Mouse (Mus musculus) midbrain, embryonic 11.5 days (tissue): ENCODE results near the gene Ank3. TPM values are rescaled to one million over a fixed set of nuclear protein-coding genes. Genes with fewer than 3 reads are reported as not detected.
A peak's percentile ranks its signal among the peaks of the same experiment; 100 is the strongest.

Experiments used
- ATAC-seq: fragments of 200-750 bp; cut with Nextera tagmentation; 2 replicates; pipeline ENCODE4 v1.8.0; 2017; ENCODE audit warnings: moderate TSS enrichment, moderate library complexity; ENCODE audit not compliant: low FRiP score
- DNase-seq: peaks from one replicate; pipeline ENCODE4 v3.0.0; 2015; ENCODE audit warnings: low spot score; ENCODE audit errors: missing footprints
- H3K27ac ChIP-seq: fragments of 300-500 bp; sonication (generic); 2 replicates; pipeline ENCODE4 v1.5.1; 2014; ENCODE audit warnings: low read depth, low read length
- H3K27me3 ChIP-seq: fragments of 300-500 bp; sonication (generic); 2 replicates; pipeline ENCODE4 v1.6.1; 2014; ENCODE audit warnings: mild to moderate bottlenecking, low read length, moderate library complexity, mixed read lengths; ENCODE audit not compliant: control insufficient read depth, insufficient read depth
- H3K36me3 ChIP-seq: fragments of 300-500 bp; sonication (generic); 2 replicates; pipeline ENCODE4 v1.6.1; 2014; ENCODE audit warnings: mild to moderate bottlenecking, low read length, moderate library complexity, mixed read lengths; ENCODE audit not compliant: control insufficient read depth, insufficient read depth
- H3K4me1 ChIP-seq: fragments of 300-500 bp; sonication (generic); 2 replicates; pipeline ENCODE4 v1.6.1; 2014; ENCODE audit warnings: low read length; ENCODE audit not compliant: control insufficient read depth, insufficient read depth
- H3K4me2 ChIP-seq: fragments of 300-500 bp; sonication (generic); 2 replicates; pipeline ENCODE4 v1.6.1; 2014; ENCODE audit warnings: mild to moderate bottlenecking, moderate library complexity
- H3K4me3 ChIP-seq: fragments of 300-500 bp; sonication (generic); 2 replicates; pipeline ENCODE4 v1.5.1; 2014; ENCODE audit warnings: low read depth, low read length
- H3K9ac ChIP-seq: fragments of 300-500 bp; sonication (generic); 2 replicates; pipeline ENCODE4 v1.6.1; 2014; ENCODE audit warnings: low read length
- H3K9me3 ChIP-seq: fragments of 300-500 bp; sonication (generic); 2 replicates; pipeline ENCODE4 v1.6.1; 2016; ENCODE audit warnings: low read length; ENCODE audit not compliant: control insufficient read depth
- WGBS: fragments of 180-500 bp; shearing (Covaris S2); extraction: QIAGEN DNeasy Blood & Tissue Kit; methylation state at CpG from one replicate; pipeline ENCODE4 v1.1.7; 2014; 5-methylcytosine and 5-hydroxymethylcytosine counted together
- polyA plus RNA-seq: library from polyadenylated mRNA; unstranded; fragments of >200 nt; fragmentation: Nextera tagmentation; extraction: Ambion mirVana; gene quantifications from 2 replicates; pipeline ENCODE4 v1.2.1, GENCODE M21; 2014

Ank3 gene
- polyA plus RNA-seq, 1 experiment from 2014 or later = 58.8 TPM

DNA sequence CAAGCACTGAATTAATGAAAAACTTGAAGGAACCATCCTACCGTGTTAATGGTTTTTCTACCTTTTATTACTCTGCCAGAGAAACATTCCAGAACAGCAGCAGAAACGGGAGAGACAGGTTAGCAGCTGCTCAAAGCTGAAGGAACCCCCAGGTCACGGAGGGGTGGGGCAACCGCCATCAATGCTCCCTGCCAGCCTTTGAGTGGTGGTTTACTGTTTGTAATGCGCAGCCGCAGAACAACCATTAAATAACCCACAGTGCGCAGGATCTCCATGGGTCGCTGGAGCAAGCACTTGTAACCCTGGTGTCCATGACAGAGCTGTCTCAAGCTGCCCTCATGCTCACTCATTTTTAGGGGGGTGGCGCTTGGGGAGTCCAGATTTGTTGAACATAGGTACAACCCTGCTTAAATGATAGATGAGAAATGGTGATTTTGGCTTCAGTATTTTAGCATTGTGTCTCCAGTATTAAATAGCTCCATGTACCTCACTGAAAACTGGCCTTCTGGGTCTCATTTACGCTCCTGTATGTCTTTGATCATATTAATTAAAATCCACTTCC, 133.7 kb downstream of the Ank3 start:
- Histone ChIP-seq H3K27ac (no peak overlapping the region), H3K9ac (no peak overlapping the region), H3K4me1 (no peaks in the 10 kb centered on the region), H3K36me3 (no peaks in the 10 kb centered on the region), H3K27me3 (no peaks in the 10 kb centered on the region), H3K4me3 (no peak overlapping the region), H3K4me2 (no peak overlapping the region), H3K9me3 (no peaks in the 10 kb centered on the region)
- ATAC-seq (no peak), DNase-seq (peak; percentile 85)
- WGBS = 76% methylated on average over 10 of the region's 10 CpGs

DNA sequence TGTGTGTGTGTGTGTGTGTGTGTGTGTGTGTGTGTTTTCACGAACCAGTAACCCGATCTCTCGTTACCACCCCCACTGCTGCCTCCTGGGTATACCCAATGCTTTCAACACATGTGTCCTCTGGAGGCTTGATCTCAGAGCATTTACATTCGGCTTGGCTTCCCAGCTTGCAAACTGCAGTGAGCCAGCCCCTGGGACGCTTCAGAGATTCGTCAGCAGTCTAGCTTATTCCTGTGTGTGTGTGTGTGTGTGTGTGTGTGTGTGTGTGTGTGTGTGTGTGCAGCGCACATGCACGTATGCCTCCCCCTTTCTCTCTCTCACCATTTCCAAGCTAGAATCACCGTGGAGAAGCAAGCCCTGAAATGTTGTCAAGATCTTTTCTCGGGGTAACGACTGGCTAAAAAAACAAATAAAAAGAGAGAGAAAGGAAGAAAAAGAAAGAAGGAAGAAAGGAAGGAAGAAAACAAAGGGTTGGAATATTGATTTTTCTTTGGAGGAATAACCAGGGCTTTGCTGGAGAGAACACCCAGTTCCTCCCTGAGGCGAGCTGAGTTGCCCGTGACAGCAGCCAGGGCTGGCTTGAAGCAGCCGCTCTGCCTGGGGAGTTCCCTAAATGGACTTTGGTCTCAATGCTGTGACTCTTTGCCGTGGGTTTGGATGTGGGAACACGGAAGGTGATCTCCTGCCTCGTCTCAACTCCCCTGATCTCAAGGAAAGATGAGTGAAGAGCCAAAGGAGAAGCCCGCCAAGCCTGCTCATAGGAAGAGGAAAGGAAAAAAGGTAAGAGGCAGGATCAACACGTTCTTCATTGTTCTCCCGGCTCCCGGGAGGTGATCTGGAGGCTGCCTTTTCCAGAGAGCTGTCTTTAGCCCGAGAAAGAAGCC, 135.2 kb downstream of the Ank3 start:
- DNase-seq (peak; percentile 95), ATAC-seq (peak; percentile 77)
- no peaks in the 10 kb centered on the region for H3K27me3 ChIP-seq
- peak overlapping the region; percentile 60 for H3K27ac ChIP-seq
- H3K4me2 ChIP-seq = peak overlapping the region; percentile 45
- H3K9me3 ChIP-seq = no peaks in the 10 kb centered on the region
- 7% methylated on average over 22 of the region's 22 CpGs for WGBS
- H3K4me3 ChIP-seq = peak overlapping the region; percentile 40
- H3K4me1 ChIP-seq = no peaks in the 10 kb centered on the region
- H3K9ac ChIP-seq = peak overlapping the region; percentile 66
- H3K36me3 ChIP-seq = no peaks in the 10 kb centered on the region

DNA sequence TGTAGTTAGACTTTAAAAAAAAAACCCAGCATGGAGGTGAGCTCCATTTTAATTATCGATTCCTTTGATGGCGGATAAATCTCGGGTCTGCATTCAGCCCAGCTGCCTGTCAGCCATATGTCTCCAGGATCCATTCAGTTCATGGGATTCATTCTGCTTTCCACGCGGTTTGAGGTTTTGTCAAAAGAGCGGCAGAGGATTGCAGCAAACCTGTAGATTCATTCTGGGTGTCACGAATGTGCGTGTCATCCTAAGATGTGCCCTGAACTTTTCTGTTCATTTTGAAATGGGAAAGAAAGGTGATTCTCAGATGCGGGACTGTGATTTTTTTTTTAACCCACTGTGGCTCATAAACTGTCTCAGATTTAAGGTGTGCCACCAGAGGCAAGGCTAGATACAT, 136.1 kb downstream of the Ank3 start:
- Histone ChIP-seq H3K27me3 (no peaks in the 10 kb centered on the region), H3K4me1 (no peaks in the 10 kb centered on the region), H3K9me3 (no peaks in the 10 kb centered on the region), H3K9ac (peak overlapping the region; percentile 29; the same call in 1 of the 2 replicates), H3K36me3 (no peaks in the 10 kb centered on the region), H3K27ac (peak overlapping the region; percentile 40; the same call in 1 of the 2 replicates), H3K4me3 (peak overlapping the region; percentile 40), H3K4me2 (peak overlapping the region; percentile 4; the same call in 1 of the 2 replicates)
- DNase-seq (no peak), ATAC-seq (no peak)
- 49% methylated on average over 9 of the region's 9 CpGs for WGBS

DNA sequence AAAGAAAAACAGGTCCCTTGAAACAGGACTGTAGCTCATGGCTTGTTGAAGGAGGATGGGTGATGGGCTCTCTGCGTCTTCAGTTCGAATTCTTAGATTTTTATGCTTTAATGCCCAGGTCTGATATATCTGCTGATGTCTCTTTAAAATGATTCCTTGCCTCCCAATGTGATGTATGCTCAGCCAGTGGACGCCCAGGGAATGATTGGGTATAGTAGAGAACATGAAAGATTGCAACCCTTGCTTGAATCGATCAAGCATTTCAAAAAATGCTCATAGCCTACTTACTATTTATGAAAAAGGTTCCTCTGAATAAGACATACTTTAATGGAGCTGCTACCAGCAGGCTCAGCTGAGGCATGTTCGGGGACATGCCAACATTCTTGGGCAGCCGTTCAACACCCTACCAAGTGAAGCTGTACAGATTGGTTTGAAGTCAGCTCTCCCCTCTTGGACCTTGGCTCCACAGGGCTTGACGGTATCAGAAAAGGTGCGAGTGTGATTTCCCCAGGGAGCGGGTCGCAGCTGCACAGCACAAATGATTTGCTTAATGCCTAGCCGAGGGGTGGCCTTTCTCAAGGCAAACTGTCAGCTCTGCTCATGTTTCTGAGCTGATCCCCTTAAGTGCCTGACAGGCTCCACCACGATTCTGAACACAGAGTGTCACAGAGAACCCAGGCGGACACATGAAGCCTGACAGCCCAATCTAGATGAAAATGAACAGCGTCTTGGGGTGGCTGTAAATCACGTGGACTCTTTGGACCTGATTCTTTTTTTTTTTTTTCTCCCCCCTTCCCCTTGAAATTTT, 136.8 kb downstream of the Ank3 start:
- Histone ChIP-seq H3K27ac (peak overlapping the region; percentile 52), H3K36me3 (no peaks in the 10 kb centered on the region), H3K4me3 (peak overlapping the region; percentile 40), H3K9ac (peak overlapping the region; percentile 29; the same call in 1 of the 2 replicates), H3K9me3 (no peaks in the 10 kb centered on the region), H3K4me1 (no peaks in the 10 kb centered on the region), H3K4me2 (peak overlapping the region; percentile 36; the same call in 1 of the 2 replicates), H3K27me3 (no peaks in the 10 kb centered on the region)
- DNase-seq (peak; percentile 93), ATAC-seq (peak; percentile 82)
- WGBS = 43% methylated on average over 15 of the region's 15 CpGs

DNA sequence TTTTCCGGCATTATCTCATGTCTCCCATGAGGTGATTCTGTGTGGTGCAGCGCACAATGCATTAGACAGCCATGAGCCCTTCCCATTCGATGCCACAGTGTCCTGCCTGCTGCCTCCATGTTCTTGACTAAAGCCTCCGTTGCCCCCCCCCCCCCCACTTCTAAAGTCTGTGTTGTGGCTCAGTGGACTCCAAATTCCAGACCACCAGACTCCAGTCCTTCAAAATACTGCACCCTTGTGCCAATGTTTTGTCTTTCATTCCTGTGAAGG, 137.3 kb downstream of the Ank3 start:
- no peaks in the 10 kb centered on the region for H3K36me3 ChIP-seq
- H3K4me3 ChIP-seq = peak overlapping the region; percentile 40
- DNase-seq = no peak
- peak overlapping the region; percentile 36 for H3K4me2 ChIP-seq
- no peak overlapping the region for H3K9ac ChIP-seq
- peak overlapping the region; percentile 28; the same call in 1 of the 2 replicates for H3K27ac ChIP-seq
- 59% methylated on average over 4 of the region's 4 CpGs for WGBS
- H3K27me3 ChIP-seq = no peaks in the 10 kb centered on the region
- H3K4me1 ChIP-seq = no peaks in the 10 kb centered on the region
- no peaks in the 10 kb centered on the region for H3K9me3 ChIP-seq
- ATAC-seq = peak; percentile 65

DNA sequence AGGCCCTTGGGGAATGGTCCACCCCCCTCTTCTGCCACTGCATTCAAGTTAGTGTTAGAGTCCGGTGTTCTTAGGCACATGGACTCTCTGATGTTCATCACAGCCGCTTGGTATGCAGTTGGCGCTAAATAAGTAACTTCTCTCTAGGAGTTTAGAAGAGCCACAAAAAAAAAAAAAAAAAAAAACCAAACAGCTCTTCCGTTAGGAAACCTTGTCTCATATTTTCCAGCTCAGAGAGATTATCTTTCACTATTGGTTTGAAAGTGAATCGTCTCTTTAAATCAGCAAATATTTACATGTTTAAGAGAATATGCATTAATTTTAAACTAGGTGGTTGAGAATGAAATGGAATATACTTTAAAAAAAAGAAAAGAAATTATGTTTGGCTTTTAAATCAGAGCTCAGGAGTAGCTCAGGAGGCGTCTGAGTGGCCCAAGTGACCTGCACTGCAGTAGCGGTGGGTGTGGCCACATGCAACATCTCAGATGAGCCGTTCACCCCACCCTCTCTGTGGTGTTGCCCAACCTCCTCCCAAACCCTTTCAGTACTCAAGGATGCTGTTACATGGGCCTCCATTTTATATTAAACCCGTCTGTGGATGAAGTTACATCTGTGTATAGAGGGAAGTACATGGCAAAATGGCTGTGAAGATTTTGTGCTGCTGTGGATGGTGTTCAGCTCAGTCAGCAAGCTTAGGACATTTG, 138.0 kb downstream of the Ank3 start:
- no peaks in the 10 kb centered on the region for H3K27me3 ChIP-seq
- ATAC-seq (no peak), DNase-seq (no peak)
- H3K27ac ChIP-seq = no peak overlapping the region; the same call in 1 of the 2 replicates
- no peaks in the 10 kb centered on the region for H3K36me3 ChIP-seq
- no peaks in the 10 kb centered on the region for H3K9me3 ChIP-seq
- peak overlapping the region; percentile 40 for H3K4me3 ChIP-seq
- no peak overlapping the region for H3K9ac ChIP-seq
- 74% methylated on average over 9 of the region's 9 CpGs for WGBS
- H3K4me1 ChIP-seq = no peaks in the 10 kb centered on the region
- H3K4me2 ChIP-seq = peak overlapping the region; percentile 36

DNA sequence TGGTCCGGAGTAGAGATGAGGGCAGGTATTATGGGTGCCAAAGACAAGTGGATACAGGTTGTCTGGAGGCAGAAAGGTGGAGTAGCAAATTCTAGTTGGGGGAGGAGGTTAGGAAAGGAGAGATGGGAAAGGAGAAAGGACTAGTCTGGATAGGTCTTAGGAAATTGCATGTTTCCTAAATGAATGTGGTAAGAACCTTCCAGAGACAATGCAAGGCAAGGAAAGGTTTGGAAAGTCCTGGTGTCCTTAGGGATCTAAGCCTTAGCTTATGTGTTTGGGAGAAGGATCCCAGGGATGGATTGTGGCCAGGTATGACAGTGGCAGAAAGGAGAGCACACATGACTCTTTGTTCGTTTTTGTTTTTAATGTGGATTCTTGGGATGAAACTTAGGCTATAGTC, 139.7 kb downstream of the Ank3 start:
- H3K9me3 ChIP-seq = no peaks in the 10 kb centered on the region
- WGBS = 88% methylated on average over 2 of the region's 2 CpGs
- no peak overlapping the region for H3K4me3 ChIP-seq
- no peak overlapping the region for H3K9ac ChIP-seq
- no peak overlapping the region for H3K27ac ChIP-seq
- DNase-seq (no peak), ATAC-seq (no peak)
- H3K27me3 ChIP-seq = no peaks in the 10 kb centered on the region
- no peaks in the 10 kb centered on the region for H3K36me3 ChIP-seq
- H3K4me2 ChIP-seq = no peak overlapping the region
- H3K4me1 ChIP-seq = no peaks in the 10 kb centered on the region

DNA sequence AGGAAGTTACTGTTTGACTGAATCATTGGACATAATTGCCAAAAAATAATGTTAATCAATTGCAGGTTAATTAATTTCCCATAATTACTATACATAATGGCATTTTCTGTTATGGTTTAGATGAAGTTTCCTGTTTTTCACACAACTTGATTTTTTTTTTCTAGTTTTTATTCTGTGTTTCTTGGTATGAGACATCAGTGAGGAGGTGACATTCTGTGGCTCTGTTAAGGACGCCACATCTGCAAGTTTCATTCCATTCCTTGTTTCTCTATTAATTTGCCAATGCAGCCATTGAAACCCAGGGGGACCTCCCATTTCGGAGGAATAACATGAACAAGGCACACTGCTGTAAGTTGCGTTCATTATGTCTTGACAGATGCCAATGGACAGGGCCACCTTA, 143.9 kb downstream of the Ank3 start:
- Histone ChIP-seq H3K9ac (no peak overlapping the region), H3K4me1 (no peaks in the 10 kb centered on the region), H3K36me3 (no peaks in the 10 kb centered on the region), H3K27me3 (no peaks in the 10 kb centered on the region), H3K4me3 (no peak overlapping the region), H3K4me2 (no peak overlapping the region), H3K9me3 (no peaks in the 10 kb centered on the region), H3K27ac (no peak overlapping the region)
- ATAC-seq = no peak
- 89% methylated on average over 3 of the region's 3 CpGs for WGBS
- DNase-seq = peak; percentile 41
